Mouse (Mus musculus) gastrocnemius, postnatal 10 days (tissue): ENCODE measurements at regions not wholly inside any gene's neighbourhood (a gene's known extent, or its start where the extent isn't known, plus 50 kb on each side); places are given as distances from the start of the nearest gene placed in this dataset.

Experiments used
- DNase-seq: peaks from one replicate; pipeline ENCODE4 v3.0.0; 2021; ENCODE audit warnings: mixed read lengths

- no peak for DNase-seq
Observed at GRCm38 (mm10) chr8:104036580-104037477, 64.6 kb upstream of the Cdh5 start.

GRCm38 (mm10) chr8:104037611-104038010 lies 63.8 kb upstream of the Cdh5 start:
- DNase-seq, result no peak

- no peak for DNase-seq
Observed at GRCm38 (mm10) chr8:104039526-104039925, 61.9 kb upstream of the Cdh5 start.

GRCm38 (mm10) chr8:104041522-104041921 lies 59.9 kb upstream of the Cdh5 start:
- DNase-seq, result no peak

- no peak for DNase-seq
Observed at GRCm38 (mm10) chr8:104042434-104042833, 59.0 kb upstream of the Cdh5 start.

- no peak for DNase-seq
Observed at GRCm38 (mm10) chr8:104048037-104048436, 53.4 kb upstream of the Cdh5 start.

- no peak for DNase-seq
Observed at GRCm38 (mm10) chr8:104049181-104049580, 52.2 kb upstream of the Cdh5 start.

- DNase-seq, result peak; percentile 67
Observed at GRCm38 (mm10) chr8:104050694-104051539, 50.5 kb upstream of the Cdh5 start.

- DNase-seq, result no peak
Observed at GRCm38 (mm10) chr8:104051540-104051882, 49.9 kb upstream of the Cdh5 start.
